Mouse (Mus musculus): ENCODE results near the gene Ino80e. TPM values are rescaled to one million over a fixed set of nuclear protein-coding genes. Genes with fewer than 3 reads are reported as not detected.

The Ino80e gene
- polyA plus RNA-seq, 1 experiment, result 74.1 TPM

DNA sequence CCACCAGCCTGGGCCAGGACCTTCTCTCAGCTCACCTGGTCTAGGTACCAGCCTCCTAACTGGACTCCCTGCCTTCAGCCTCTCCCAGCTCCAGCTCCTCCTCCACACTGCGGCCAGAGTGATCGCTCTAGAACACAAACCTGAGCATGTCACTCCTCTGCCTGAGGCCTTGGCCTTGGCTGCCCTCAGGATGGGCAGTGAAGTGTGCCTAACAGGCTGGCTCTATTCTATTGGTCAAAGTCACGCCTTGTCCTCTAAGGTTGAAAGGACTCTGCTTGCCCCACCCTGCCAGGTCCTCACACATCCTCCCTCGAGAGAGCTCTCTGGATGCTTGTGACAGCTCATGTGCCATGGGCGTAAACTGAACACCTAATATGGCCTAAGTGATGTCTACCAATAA lies 8.7 kb downstream of the Ino80e start:
- Histone ChIP-seq H3K4me1 (ENCODE audit: control insufficient read depth, insufficient read depth, low read length) (peaks cover 11% of the 10 kb centered on the region), H3K4me3 (ENCODE audit: control insufficient read depth, low read depth, low read length) (no peak overlapping the region), H3K27ac (ENCODE audit: control insufficient read depth, insufficient read depth, low read depth, low read length) (no peak overlapping the region), H3K27me3 (ENCODE audit: control insufficient read depth, insufficient read depth, low read length) (no peaks in the 10 kb centered on the region), H3K36me3 (ENCODE audit: control insufficient read depth, insufficient read depth, low read length) (no peaks in the 10 kb centered on the region; the same call in 1 of the 2 replicates)
- TF ChIP-seq POLR2A (IDR thresholded peaks at IDR 0.05; ENCODE audit: control insufficient read depth, low read depth, low read length) (no peak), CTCF (IDR thresholded peaks at IDR 0.05; ENCODE audit: control insufficient read depth, insufficient read depth, insufficient replicate concordance, low read depth, low read length) (no peak)

GRCm38 (mm10) chr7:126851192-126851591 lies 11.0 kb downstream of the Ino80e start:
- Histone ChIP-seq H3K4me3 (ENCODE audit: control insufficient read depth, low read depth, low read length) (no peak overlapping the region), H3K4me1 (ENCODE audit: control insufficient read depth, insufficient read depth, low read length) (peaks cover 21% of the 10 kb centered on the region), H3K36me3 (ENCODE audit: control insufficient read depth, insufficient read depth, low read length) (no peaks in the 10 kb centered on the region; the same call in 1 of the 2 replicates), H3K27ac (ENCODE audit: control insufficient read depth, insufficient read depth, low read depth, low read length) (no peak overlapping the region), H3K27me3 (ENCODE audit: control insufficient read depth, insufficient read depth, low read length) (no peaks in the 10 kb centered on the region)
- TF ChIP-seq CTCF (IDR thresholded peaks at IDR 0.05; ENCODE audit: control insufficient read depth, insufficient read depth, insufficient replicate concordance, low read depth, low read length) (no peak), POLR2A (IDR thresholded peaks at IDR 0.05; ENCODE audit: control insufficient read depth, low read depth, low read length) (no peak)

- Histone ChIP-seq H3K36me3 (ENCODE audit: control insufficient read depth, insufficient read depth, low read length) (no peaks in the 10 kb centered on the region), H3K4me1 (ENCODE audit: control insufficient read depth, insufficient read depth, low read length) (peaks cover 21% of the 10 kb centered on the region), H3K4me3 (ENCODE audit: control insufficient read depth, low read depth, low read length) (no peak overlapping the region), H3K27ac (ENCODE audit: control insufficient read depth, insufficient read depth, low read depth, low read length) (no peak overlapping the region), H3K27me3 (ENCODE audit: control insufficient read depth, insufficient read depth, low read length) (no peaks in the 10 kb centered on the region)
- no peak for TF ChIP-seq POLR2A (IDR thresholded peaks at IDR 0.05; ENCODE audit: control insufficient read depth, low read depth, low read length)
- no peak for TF ChIP-seq CTCF (IDR thresholded peaks at IDR 0.05; ENCODE audit: control insufficient read depth, insufficient read depth, insufficient replicate concordance, low read depth, low read length)
Measured at GRCm38 (mm10) chr7:126850161-126850560, 12.0 kb downstream of the Ino80e start.

GRCm38 (mm10) chr7:126848794-126849193 lies 13.4 kb downstream of the Ino80e start:
- Histone ChIP-seq H3K27me3 (ENCODE audit: control insufficient read depth, insufficient read depth, low read length) (no peaks in the 10 kb centered on the region), H3K4me1 (ENCODE audit: control insufficient read depth, insufficient read depth, low read length) (peaks cover 21% of the 10 kb centered on the region), H3K27ac (ENCODE audit: control insufficient read depth, insufficient read depth, low read depth, low read length) (no peak overlapping the region), H3K36me3 (ENCODE audit: control insufficient read depth, insufficient read depth, low read length) (no peaks in the 10 kb centered on the region), H3K4me3 (ENCODE audit: control insufficient read depth, low read depth, low read length) (no peak overlapping the region)
- TF ChIP-seq CTCF (IDR thresholded peaks at IDR 0.05; ENCODE audit: control insufficient read depth, insufficient read depth, insufficient replicate concordance, low read depth, low read length) (no peak), POLR2A (IDR thresholded peaks at IDR 0.05; ENCODE audit: control insufficient read depth, low read depth, low read length) (no peak)

- peaks cover 21% of the 10 kb centered on the region for H3K4me1 ChIP-seq (ENCODE audit: control insufficient read depth, insufficient read depth, low read length)
- TF ChIP-seq CTCF (IDR thresholded peaks at IDR 0.05; ENCODE audit: control insufficient read depth, insufficient read depth, insufficient replicate concordance, low read depth, low read length) (no peak), POLR2A (IDR thresholded peaks at IDR 0.05; ENCODE audit: control insufficient read depth, low read depth, low read length) (no peak)
- H3K36me3 ChIP-seq (ENCODE audit: control insufficient read depth, insufficient read depth, low read length), result no peaks in the 10 kb centered on the region
- H3K27ac ChIP-seq (ENCODE audit: control insufficient read depth, insufficient read depth, low read depth, low read length), result no peak overlapping the region
- no peaks in the 10 kb centered on the region for H3K27me3 ChIP-seq (ENCODE audit: control insufficient read depth, insufficient read depth, low read length)
- peak overlapping the region; percentile 46 for H3K4me3 ChIP-seq (ENCODE audit: control insufficient read depth, low read depth, low read length)
Measured at GRCm38 (mm10) chr7:126847421-126848398, 14.5 kb downstream of the Ino80e start.

DNA sequence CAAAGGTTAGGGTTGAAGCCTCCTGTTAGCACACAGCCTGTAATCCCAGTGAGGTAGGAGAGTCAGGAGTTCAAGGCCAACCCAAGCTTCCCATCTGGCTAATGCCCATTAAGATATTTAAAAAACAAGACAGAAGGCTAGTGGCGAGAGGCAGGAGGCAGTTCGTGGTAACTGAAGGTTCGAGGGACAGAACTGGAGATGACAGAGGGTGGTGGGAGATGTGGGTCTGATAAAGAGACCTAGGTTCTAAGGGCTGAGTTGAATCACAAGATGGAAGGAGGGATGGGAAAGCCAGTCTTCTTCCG lies 15.1 kb downstream of the Ino80e start, which contains the start of gene Doc2a:
TSS of gene Doc2a (plus strand) at position 301 of the 305 bp plus-strand sequence.
- no peak within 1 kb of the TSS for H3K27ac ChIP-seq (ENCODE audit: control insufficient read depth, insufficient read depth, low read depth, low read length)
- no peaks in the 10 kb centered on the region for H3K36me3 ChIP-seq (ENCODE audit: control insufficient read depth, insufficient read depth, low read length)

GRCm38 (mm10) chr7:126845516-126845915 lies 16.7 kb downstream of the Ino80e start:
- no peaks in the 10 kb centered on the region for H3K27me3 ChIP-seq (ENCODE audit: control insufficient read depth, insufficient read depth, low read length)
- H3K36me3 ChIP-seq (ENCODE audit: control insufficient read depth, insufficient read depth, low read length), result no peaks in the 10 kb centered on the region
- TF ChIP-seq POLR2A (IDR thresholded peaks at IDR 0.05; ENCODE audit: control insufficient read depth, low read depth, low read length), result no peak
- TF ChIP-seq CTCF (IDR thresholded peaks at IDR 0.05; ENCODE audit: control insufficient read depth, insufficient read depth, insufficient replicate concordance, low read depth, low read length), result no peak
- H3K27ac ChIP-seq (ENCODE audit: control insufficient read depth, insufficient read depth, low read depth, low read length), result no peak overlapping the region
- H3K4me3 ChIP-seq (ENCODE audit: control insufficient read depth, low read depth, low read length), result no peak overlapping the region
- H3K4me1 ChIP-seq (ENCODE audit: control insufficient read depth, insufficient read depth, low read length), result peaks cover 19% of the 10 kb centered on the region

More for the DNA sequence above, 15.1 kb downstream of the Ino80e start, which contains the start of gene Doc2a:
- TF ChIP-seq CTCF (IDR thresholded peaks at IDR 0.05; ENCODE audit: control insufficient read depth, insufficient read depth, insufficient replicate concordance, low read depth, low read length), result no peak
- no peak for TF ChIP-seq POLR2A (IDR thresholded peaks at IDR 0.05; ENCODE audit: control insufficient read depth, low read depth, low read length)
- peaks cover 21% of the 10 kb centered on the region for H3K4me1 ChIP-seq (ENCODE audit: control insufficient read depth, insufficient read depth, low read length)
- H3K4me3 ChIP-seq (ENCODE audit: control insufficient read depth, low read depth, low read length), result peak within 1 kb of the TSS; percentile 46
- no peaks in the 10 kb centered on the region for H3K27me3 ChIP-seq (ENCODE audit: control insufficient read depth, insufficient read depth, low read length)
